Mouse (Mus musculus): ENCODE results near the gene Desi1. TPM values are rescaled to one million over a fixed set of nuclear protein-coding genes. Genes with fewer than 3 reads are reported as not detected.

The Desi1 gene
- polyA plus RNA-seq, 1 experiment from 2014 or later = 42.7 TPM

GRCm38 (mm10) chr15:81960171-81961077 is 73.2 kb downstream of the Desi1 start, which contains the start of gene Pmm1:
Pmm1 (minus strand) TSS chr15:81960930.
- WGBS = under 1% methylated on average over 75 of the region's 77 CpGs
- 0 out of 2 replicates have a peak, but pooled peaks cover 3% of the 10 kb centered on the region for H3K36me3 ChIP-seq
- peak within 1 kb of the TSS; percentile 91 for H3K4me2 ChIP-seq (replicated peaks)
- peak; percentile 95 for ATAC-seq
- no peaks in the 10 kb centered on the region for H3K27me3 ChIP-seq
- H3K9me3 ChIP-seq = no peaks in the 10 kb centered on the region
- H3K27ac ChIP-seq = peak within 1 kb of the TSS; percentile 89
- peak within 1 kb of the TSS; percentile 72 for H3K9ac ChIP-seq (replicated peaks)
- H3K4me1 ChIP-seq (replicated peaks) = peaks cover 8% of the 10 kb centered on the region
- peak within 1 kb of the TSS; percentile 54 for H3K4me3 ChIP-seq (replicated peaks)

- no peak for ATAC-seq
- Histone ChIP-seq H3K4me2 (replicated peaks) (no peak overlapping the region), H3K4me1 (replicated peaks) (peaks cover 8% of the 10 kb centered on the region), H3K4me3 (replicated peaks) (no peak overlapping the region), H3K9ac (replicated peaks) (no peak overlapping the region), H3K27ac (no peak overlapping the region), H3K27me3 (no peaks in the 10 kb centered on the region), H3K36me3 (peaks cover 13% of the 10 kb centered on the region), H3K9me3 (no peaks in the 10 kb centered on the region)
- WGBS = 94% methylated on average over 3 of the region's 3 CpGs
Observed at GRCm38 (mm10) chr15:81958906-81959305, 74.8 kb downstream of the Desi1 start.

DNA sequence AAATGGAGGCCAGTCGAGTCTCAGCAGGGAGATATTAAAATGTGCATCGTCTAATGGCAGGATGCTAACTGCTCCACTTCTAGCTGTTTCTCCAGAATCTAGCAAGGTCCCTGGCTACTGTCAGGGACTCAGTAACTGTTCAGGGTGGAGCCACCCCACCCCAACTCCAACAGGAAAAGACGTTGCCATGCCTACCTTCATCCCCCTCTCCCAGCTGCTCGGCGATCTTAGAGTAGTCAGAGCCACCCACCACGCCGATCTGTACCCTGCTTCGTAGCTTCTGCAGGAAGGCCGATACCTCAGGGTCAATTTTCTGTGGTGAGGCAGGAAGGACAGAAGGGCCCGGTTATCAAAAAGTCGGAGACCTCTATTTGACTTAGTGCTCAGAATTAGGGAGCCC is 76.1 kb downstream of the Desi1 start:
- Histone ChIP-seq H3K36me3 (peaks cover 14% of the 10 kb centered on the region), H3K27ac (no peak overlapping the region), H3K27me3 (no peaks in the 10 kb centered on the region), H3K4me3 (replicated peaks) (no peak overlapping the region), H3K4me1 (replicated peaks) (peaks cover 8% of the 10 kb centered on the region), H3K9me3 (no peaks in the 10 kb centered on the region), H3K4me2 (replicated peaks) (no peak overlapping the region), H3K9ac (replicated peaks) (peak overlapping the region; percentile 14; the same call in 1 of the 2 replicates)
- ATAC-seq = no peak
- WGBS = 86% methylated on average over 11 of the region's 11 CpGs

DNA sequence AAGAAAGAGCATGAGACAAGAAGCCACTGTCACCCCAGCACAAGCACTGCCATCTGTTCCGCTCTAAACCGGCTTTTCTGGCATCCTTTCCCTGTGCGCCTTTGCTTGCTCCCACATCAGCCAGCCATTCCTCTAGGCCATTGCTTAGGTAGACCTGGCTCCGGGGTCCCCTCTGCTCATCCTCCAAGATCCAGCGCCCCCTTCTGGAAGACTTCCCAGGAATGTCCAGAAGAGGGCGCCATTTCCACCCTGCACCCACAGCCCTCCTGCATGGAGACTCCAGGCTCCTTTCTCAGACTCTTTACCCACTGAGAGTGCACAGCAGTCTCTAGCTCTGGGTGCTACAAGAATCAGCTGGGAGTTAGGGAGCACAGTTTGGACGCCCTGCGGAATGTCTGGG is 77.2 kb downstream of the Desi1 start:
- H3K27ac ChIP-seq = no peak overlapping the region
- ATAC-seq = no peak
- no peak overlapping the region for H3K9ac ChIP-seq (replicated peaks)
- no peaks in the 10 kb centered on the region for H3K9me3 ChIP-seq
- peaks cover 24% of the 10 kb centered on the region for H3K36me3 ChIP-seq
- no peak overlapping the region for H3K4me2 ChIP-seq (replicated peaks)
- H3K4me3 ChIP-seq (replicated peaks) = no peak overlapping the region
- WGBS = 53% methylated on average over 8 of the region's 8 CpGs
- peaks cover 8% of the 10 kb centered on the region for H3K4me1 ChIP-seq (replicated peaks)
- H3K27me3 ChIP-seq = no peaks in the 10 kb centered on the region

DNA sequence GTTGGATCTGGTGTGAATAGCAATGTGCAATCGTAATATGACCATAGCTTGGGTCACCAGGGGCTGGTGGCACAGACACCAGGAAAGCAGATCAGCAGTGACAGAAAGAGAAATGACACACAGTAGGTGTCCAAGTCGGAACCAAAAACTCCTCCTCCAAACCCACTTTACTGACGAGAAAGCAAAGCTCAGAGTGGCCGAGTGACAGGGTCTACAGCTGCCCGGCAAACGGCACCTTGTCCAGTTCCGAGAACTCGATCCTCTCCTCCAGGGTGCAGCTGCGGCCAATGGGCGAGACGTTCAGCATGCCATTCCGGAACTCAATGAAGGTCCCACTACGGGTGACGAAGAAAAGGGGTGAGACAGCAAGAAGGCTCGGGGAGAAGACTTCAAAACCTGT is 78.2 kb downstream of the Desi1 start:
- Histone ChIP-seq H3K9me3 (no peaks in the 10 kb centered on the region), H3K27ac (no peak overlapping the region), H3K9ac (replicated peaks) (no peak overlapping the region), H3K4me3 (replicated peaks) (no peak overlapping the region), H3K4me2 (replicated peaks) (no peak overlapping the region), H3K4me1 (replicated peaks) (peaks cover 8% of the 10 kb centered on the region), H3K27me3 (no peaks in the 10 kb centered on the region), H3K36me3 (peaks cover 35% of the 10 kb centered on the region)
- WGBS = 92% methylated on average over 15 of the region's 15 CpGs
- no peak for ATAC-seq

DNA sequence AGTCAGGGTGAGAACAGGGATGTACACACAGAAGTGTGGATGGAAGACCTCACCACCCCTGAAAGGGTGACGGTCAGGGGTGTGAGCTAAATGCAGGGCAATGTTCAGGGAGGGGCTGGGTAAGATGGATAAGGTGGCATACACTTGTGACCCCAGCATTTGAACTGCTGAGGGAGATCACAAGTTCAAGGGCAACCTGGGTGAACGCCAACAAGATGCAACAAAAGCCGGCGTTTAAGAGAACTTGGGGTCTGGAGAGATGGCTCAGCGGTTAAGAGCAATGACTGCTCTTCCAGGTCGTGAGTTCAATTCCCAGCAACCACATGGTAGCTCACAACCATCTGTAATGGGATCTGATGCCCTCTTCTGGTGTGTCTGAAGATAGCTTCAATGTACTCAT is 78.9 kb downstream of the Desi1 start:
- no peaks in the 10 kb centered on the region for H3K27me3 ChIP-seq
- no peak overlapping the region for H3K27ac ChIP-seq
- H3K36me3 ChIP-seq = peaks cover 41% of the 10 kb centered on the region
- ATAC-seq = no peak
- H3K9me3 ChIP-seq = no peaks in the 10 kb centered on the region
- H3K4me2 ChIP-seq (replicated peaks) = no peak overlapping the region
- 94% methylated on average over 6 of the region's 6 CpGs for WGBS
- H3K4me3 ChIP-seq (replicated peaks) = no peak overlapping the region
- H3K9ac ChIP-seq (replicated peaks) = no peak overlapping the region
- H3K4me1 ChIP-seq (replicated peaks) = peaks cover 7% of the 10 kb centered on the region; the same call in 1 of the 2 replicates

GRCm38 (mm10) chr15:81954151-81954583 is 79.5 kb downstream of the Desi1 start:
- Histone ChIP-seq H3K4me1 (replicated peaks) (peaks cover 2% of the 10 kb centered on the region; the same call in 1 of the 2 replicates), H3K9ac (replicated peaks) (no peak overlapping the region), H3K36me3 (peaks cover 47% of the 10 kb centered on the region), H3K4me3 (replicated peaks) (no peak overlapping the region), H3K27ac (no peak overlapping the region), H3K4me2 (replicated peaks) (no peak overlapping the region), H3K27me3 (no peaks in the 10 kb centered on the region), H3K9me3 (no peaks in the 10 kb centered on the region)
- no peak for ATAC-seq
- 97% methylated on average over 9 of the region's 9 CpGs for WGBS

GRCm38 (mm10) chr15:81952310-81952709 is 81.4 kb downstream of the Desi1 start:
- no peaks in the 10 kb centered on the region for H3K27me3 ChIP-seq

GRCm38 (mm10) chr15:81951159-81951558 is 82.5 kb downstream of the Desi1 start:
- Histone ChIP-seq H3K9me3 (no peaks in the 10 kb centered on the region), H3K9ac (replicated peaks) (no peak overlapping the region), H3K4me3 (replicated peaks) (no peak overlapping the region), H3K27ac (no peak overlapping the region), H3K4me1 (replicated peaks) (no peaks in the 10 kb centered on the region), H3K4me2 (replicated peaks) (no peak overlapping the region), H3K27me3 (no peaks in the 10 kb centered on the region), H3K36me3 (peaks cover 74% of the 10 kb centered on the region)
- ATAC-seq = peak; percentile 32; the same call in 1 of the 2 replicates
- WGBS = 84% methylated on average over 9 of the region's 9 CpGs

More at GRCm38 (mm10) chr15:81952310-81952709, 81.4 kb downstream of the Desi1 start:
- WGBS = 84% methylated on average over 4 of the region's 4 CpGs
- H3K36me3 ChIP-seq = peaks cover 65% of the 10 kb centered on the region
- no peak overlapping the region for H3K9ac ChIP-seq (replicated peaks)
- no peak overlapping the region for H3K4me2 ChIP-seq (replicated peaks)
- no peak overlapping the region for H3K4me3 ChIP-seq (replicated peaks)
- H3K27ac ChIP-seq = no peak overlapping the region
- no peaks in the 10 kb centered on the region for H3K9me3 ChIP-seq
- H3K4me1 ChIP-seq (replicated peaks) = no peaks in the 10 kb centered on the region
- no peak for ATAC-seq

DNA sequence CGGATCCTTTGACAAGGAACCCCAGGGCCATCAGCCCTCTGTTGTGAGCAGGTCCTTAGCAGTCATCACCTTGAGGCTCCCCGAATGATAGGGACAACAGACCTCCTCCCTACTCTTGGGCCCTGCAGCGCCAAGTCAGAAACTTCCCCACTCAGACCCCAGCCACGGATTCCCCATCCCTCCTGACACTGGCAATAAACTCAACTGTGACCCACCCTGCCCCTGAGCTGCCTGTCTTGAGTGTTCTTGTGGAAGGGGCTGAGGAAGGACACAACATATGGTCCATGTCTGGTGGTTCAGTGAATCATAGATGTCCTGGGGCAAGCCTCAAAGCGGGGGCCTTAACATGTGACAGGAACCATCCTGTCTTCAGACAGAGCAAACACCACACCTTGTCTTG is 82.9 kb downstream of the Desi1 start:
- Histone ChIP-seq H3K4me1 (replicated peaks) (no peaks in the 10 kb centered on the region), H3K9me3 (no peaks in the 10 kb centered on the region), H3K4me2 (replicated peaks) (no peak overlapping the region), H3K27ac (no peak overlapping the region), H3K36me3 (peaks cover 71% of the 10 kb centered on the region), H3K4me3 (replicated peaks) (no peak overlapping the region), H3K9ac (replicated peaks) (no peak overlapping the region), H3K27me3 (no peaks in the 10 kb centered on the region)
- WGBS = 90% methylated on average over 5 of the region's 5 CpGs
- ATAC-seq = no peak

DNA sequence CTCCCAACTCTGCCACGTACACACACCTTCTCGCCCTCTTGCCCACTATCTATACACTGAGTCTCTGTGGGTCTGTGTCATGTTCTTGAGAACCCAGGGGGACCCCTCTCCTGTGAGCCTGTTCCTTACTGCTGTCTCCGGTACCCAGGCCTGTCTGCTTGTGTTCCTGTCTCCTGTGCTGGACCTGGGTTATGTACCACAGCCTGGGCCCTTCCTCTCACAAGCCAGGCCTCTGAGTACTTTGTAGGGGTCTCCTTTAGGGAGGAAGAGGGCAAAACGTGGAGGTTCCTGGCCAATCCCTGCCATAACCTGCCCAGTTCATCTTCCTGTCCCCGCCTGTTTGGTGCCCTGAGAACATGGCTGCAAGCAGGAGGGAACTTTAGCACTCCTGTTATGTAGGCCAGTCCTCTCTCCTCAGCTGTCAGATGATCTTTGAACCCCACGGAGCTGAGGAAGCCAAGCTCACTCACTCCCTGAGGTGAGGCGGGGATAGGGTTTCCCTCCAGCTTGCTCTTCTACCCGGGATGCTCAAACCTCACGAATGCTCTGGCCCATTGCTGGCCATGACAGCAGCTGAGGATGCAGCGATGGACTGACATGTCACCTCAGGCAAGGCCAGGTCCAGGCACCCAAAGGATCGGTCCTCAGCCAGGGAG is 84.1 kb downstream of the Desi1 start:
- 71% methylated on average over 11 of the region's 11 CpGs for WGBS
- H3K9me3 ChIP-seq = no peaks in the 10 kb centered on the region
- no peak overlapping the region for H3K4me2 ChIP-seq (replicated peaks)
- no peak overlapping the region for H3K27ac ChIP-seq
- peaks cover 68% of the 10 kb centered on the region for H3K36me3 ChIP-seq
- no peak overlapping the region for H3K4me3 ChIP-seq (replicated peaks)
- no peak for ATAC-seq
- no peaks in the 10 kb centered on the region for H3K27me3 ChIP-seq
- H3K9ac ChIP-seq (replicated peaks) = no peak overlapping the region
- no peaks in the 10 kb centered on the region for H3K4me1 ChIP-seq (replicated peaks)

- H3K27ac ChIP-seq = no peak overlapping the region
- no peak for ATAC-seq
- H3K4me1 ChIP-seq (replicated peaks) = no peaks in the 10 kb centered on the region
- H3K36me3 ChIP-seq = peaks cover 63% of the 10 kb centered on the region
- H3K27me3 ChIP-seq = no peaks in the 10 kb centered on the region
- no peaks in the 10 kb centered on the region for H3K9me3 ChIP-seq
- WGBS = 84% methylated on average over 10 of the region's 10 CpGs
- H3K4me2 ChIP-seq (replicated peaks) = no peak overlapping the region
- H3K9ac ChIP-seq (replicated peaks) = no peak overlapping the region
- H3K4me3 ChIP-seq (replicated peaks) = no peak overlapping the region
Observed at GRCm38 (mm10) chr15:81949076-81949475, 84.6 kb downstream of the Desi1 start.
